ENCODE assay signal across 22 mouse cellular contexts in genomic region chr17:85757647-85758046, GRCm38 (mm10).
A peak's percentile ranks its signal among the peaks of the same experiment; 100 is the strongest.
DNase-seq lines count a peak whose midpoint lies in the region; ATAC-seq and TF ChIP-seq lines count a peak whose summit lies in the region.
"Had no signal": no experiment of that assay in that cellular context is flagged by ENCODE, and none has a peak within 500 bp of the region (broad histone marks: within the 10 kb centered on the region; RNA-seq: fewer than 3 reads in every experiment).

No protein-coding gene starts in this region.

- H3K9me3 ChIP-seq in CH12.LX (replicated peaks; ENCODE audit: low read length): peaks cover 6% of the 10 kb centered on the region
- H3K9me3 ChIP-seq: forebrain, embryonic 12.5 days had no signal

- H3K4me2 ChIP-seq in CH12.LX (ENCODE audit: insufficient read depth, low read depth, poor library complexity, severe bottlenecking): peak overlapping the region; percentile 51
- H3K4me2 ChIP-seq: embryonic facial prominence, embryonic 12.5 days; forebrain, embryonic 12.5 days had no signal

- DNase-seq in CH12.LX (ENCODE audit: extremely low read depth): peak; percentile 11
- no peak for DNase-seq in ovary, adult 18-20 months (ENCODE audit: low spot score)
- no peak for DNase-seq in gastrocnemius, postnatal 4 days (ENCODE audit: low spot score in 2 of 2)
- DNase-seq in thymus, postnatal 10 days (ENCODE audit: low spot score in 2 of 2): no peak
- DNase-seq: adrenal gland, adult 8-10 months; adrenal gland, postnatal 14 days; adrenal gland, postnatal 36 days; B cell, adult 2 months; cerebellum, adult 11-12 months; cerebellum, adult 2 months; cerebellum, adult 9-10 months; cerebellum, postnatal 10 days; cerebellum, postnatal 25 days had no signal

- no peaks in the 10 kb centered on the region for H3K36me3 ChIP-seq in CH12.LX (replicated peaks in 1 of 2; ENCODE audit: control insufficient read depth in 1 of 2, insufficient read depth in 1 of 2, low read length in 1 of 2)
- H3K36me3 ChIP-seq: embryonic facial prominence, embryonic 10.5 days; embryonic facial prominence, embryonic 12.5 days; forebrain, embryonic 10.5 days; forebrain, embryonic 12.5 days had no signal

- H3K27ac ChIP-seq in CH12.LX (ENCODE audit: insufficient read depth, low read depth): no peak overlapping the region
- H3K27ac ChIP-seq: embryonic facial prominence, embryonic 10.5 days; embryonic facial prominence, embryonic 12.5 days; forebrain, embryonic 10.5 days; forebrain, embryonic 12.5 days had no signal

- H3K4me1 ChIP-seq in CH12.LX (ENCODE audit: control insufficient read depth in 1 of 2, insufficient read depth in 2 of 2): peaks cover 7 to 10% of the 10 kb centered on the region in 2 experiments
- H3K4me1 ChIP-seq: forebrain, embryonic 10.5 days; forebrain, embryonic 12.5 days had no signal

- dilution Hi-C loops in CH12.LX (cut with MboI; ENCODE audit: extremely low pct_ligation_motif_present, extremely low pct_unique_long_range_greater_than_20kb, low sequenced_read_pairs): no loop called here

- in situ Hi-C loops in CH12.LX (cut with MboI; ENCODE audit: low pct_ligation_motif_present, low pct_unique_long_range_greater_than_20kb, low sequenced_read_pairs): no loop called here

- no peak overlapping the region for H3K9ac ChIP-seq in CH12.LX (ENCODE audit: insufficient read depth, low read depth)
- H3K9ac ChIP-seq: embryonic facial prominence, embryonic 12.5 days; forebrain, embryonic 12.5 days had no signal

- peak; percentile 63; the same call in 1 of the 2 replicates for ATAC-seq in erythroblast, adult 5-6 weeks (replicated peaks; ENCODE audit: low FRiP score, poor library complexity, severe bottlenecking)
- ATAC-seq in erythroid progenitor cell, adult 5-6 weeks (replicated peaks; ENCODE audit: low FRiP score, poor library complexity, severe bottlenecking): peak; percentile 57; the same call in 1 of the 2 replicates
- ATAC-seq: CD4-positive, CD25-positive, alpha-beta regulatory T cell, adult 4 months; forebrain, embryonic 14.5 days; forebrain, embryonic 16.5 days had no signal

- H3K27me3 ChIP-seq in CH12.LX (replicated peaks): no peaks in the 10 kb centered on the region
- H3K27me3 ChIP-seq: embryonic facial prominence, embryonic 12.5 days had no signal

- TF ChIP-seq CTCF in CH12.LX (conservative IDR thresholded peaks at IDR 0.05 in 1 of 2, IDR thresholded peaks at IDR 0.05 in 1 of 2; ENCODE audit: low read depth in 2 of 2, low read length in 2 of 2): no peak

- H3K79me2 ChIP-seq in CH12.LX (replicated peaks; ENCODE audit: control insufficient read depth, extremely low read depth, insufficient read depth, poor library complexity, severe bottlenecking): no peaks in the 10 kb centered on the region

- no peak for TF ChIP-seq POLR2A in CH12.LX (IDR thresholded peaks at IDR 0.05; ENCODE audit: low read depth, low read length)

- no peak overlapping the region for H3K4me3 ChIP-seq in CH12.LX (replicated peaks in 1 of 3; ENCODE audit: low read depth in 2 of 3, low read length in 2 of 3, poor library complexity in 1 of 3)
- H3K4me3 ChIP-seq: embryonic facial prominence, embryonic 10.5 days; embryonic facial prominence, embryonic 12.5 days; forebrain, embryonic 10.5 days; forebrain, embryonic 12.5 days had no signal

- no peak for TF ChIP-seq RAD21 in CH12.LX (IDR thresholded peaks at IDR 0.05; ENCODE audit: low read depth, low read length)

- TF ChIP-seq EP300 in CH12.LX (IDR thresholded peaks at IDR 0.05; ENCODE audit: low read length): no peak

TF ChIP-seq in CH12.LX, 34 proteins besides CTCF, POLR2A, EP300 and RAD21:
- TF ChIP-seq CHD1 (IDR thresholded peaks at IDR 0.05; ENCODE audit: low read depth, low read length): no peak
- no peak for TF ChIP-seq BHLHE40 (IDR thresholded peaks at IDR 0.05; ENCODE audit: low read depth, low read length)
- no peak for TF ChIP-seq SMC3 (IDR thresholded peaks at IDR 0.05; ENCODE audit: low read depth, low read length)
